Mouse (Mus musculus): ENCODE measurements around the gene Rpp25l. TPM values are rescaled to one million over a fixed set of nuclear protein-coding genes. Genes with fewer than 3 reads are reported as not detected.

Gene Rpp25l
- polyA plus RNA-seq, 1 experiment: 60.3 TPM

- no peak overlapping the region for H3ac ChIP-seq (ENCODE audit: control insufficient read depth, insufficient read length, low read depth)
- H3K79me3 ChIP-seq (ENCODE audit: low read depth): no peaks in the 10 kb centered on the region
- peaks cover 29% of the 10 kb centered on the region for H3K27me3 ChIP-seq (ENCODE audit: control insufficient read depth, insufficient read depth, insufficient read length)
- no peak for TF ChIP-seq CTCF (IDR thresholded peaks at IDR 0.05; ENCODE audit: control insufficient read depth, insufficient read depth, insufficient read length)
- no peak for TF ChIP-seq MYOG (IDR thresholded peaks at IDR 0.05; ENCODE audit: control insufficient read depth, extremely low read depth, insufficient read length)
- no peak for TF ChIP-seq MAX (IDR thresholded peaks at IDR 0.05)
- TF ChIP-seq MYOD1 (IDR thresholded peaks at IDR 0.05; ENCODE audit: control insufficient read depth, insufficient read length, low read depth): no peak
- no peak for TF ChIP-seq USF1 (IDR thresholded peaks at IDR 0.05; ENCODE audit: low read depth)
- TF ChIP-seq CEBPB (IDR thresholded peaks at IDR 0.05; ENCODE audit: low read depth): no peak
- no peak for TF ChIP-seq FOSL1 (IDR thresholded peaks at IDR 0.05; ENCODE audit: insufficient read depth, low read length, poor library complexity, severe bottlenecking)
- H3K36me3 ChIP-seq (ENCODE audit: control insufficient read depth, insufficient read depth): no peaks in the 10 kb centered on the region
- no peaks in the 10 kb centered on the region for H3K79me2 ChIP-seq (ENCODE audit: control insufficient read depth, insufficient read depth)
- no peak overlapping the region for H3K4me3 ChIP-seq (ENCODE audit: insufficient read depth, poor library complexity, severe bottlenecking)
Measured at GRCm38 (mm10) chr4:41670836-41671235, 42.5 kb downstream of the Rpp25l start.

GRCm38 (mm10) chr4:41666646-41667045 is 46.7 kb downstream of the Rpp25l start:
- Histone ChIP-seq H3K4me3 (ENCODE audit: insufficient read depth, poor library complexity, severe bottlenecking) (no peak overlapping the region), H3K36me3 (ENCODE audit: control insufficient read depth, insufficient read depth) (no peaks in the 10 kb centered on the region), H3ac (ENCODE audit: control insufficient read depth, insufficient read length, low read depth) (no peak overlapping the region), H3K27me3 (ENCODE audit: control insufficient read depth, insufficient read depth, insufficient read length) (peaks cover 7% of the 10 kb centered on the region), H3K79me2 (ENCODE audit: control insufficient read depth, insufficient read depth) (no peaks in the 10 kb centered on the region), H3K79me3 (ENCODE audit: low read depth) (no peaks in the 10 kb centered on the region)
- no peak for TF ChIP-seq CEBPB (IDR thresholded peaks at IDR 0.05; ENCODE audit: low read depth)
- no peak for TF ChIP-seq FOSL1 (IDR thresholded peaks at IDR 0.05; ENCODE audit: insufficient read depth, low read length, poor library complexity, severe bottlenecking)
- no peak for TF ChIP-seq MAX (IDR thresholded peaks at IDR 0.05)
- no peak for TF ChIP-seq MYOD1 (IDR thresholded peaks at IDR 0.05; ENCODE audit: control insufficient read depth, insufficient read length, low read depth)
- no peak for TF ChIP-seq CTCF (IDR thresholded peaks at IDR 0.05; ENCODE audit: control insufficient read depth, insufficient read depth, insufficient read length)
- TF ChIP-seq USF1 (IDR thresholded peaks at IDR 0.05; ENCODE audit: low read depth): no peak

GRCm38 (mm10) chr4:41665009-41665675 is 48.2 kb downstream of the Rpp25l start:
- Histone ChIP-seq H3K79me2 (ENCODE audit: control insufficient read depth, insufficient read depth) (no peaks in the 10 kb centered on the region), H3K79me3 (ENCODE audit: low read depth) (no peaks in the 10 kb centered on the region), H3ac (ENCODE audit: control insufficient read depth, insufficient read length, low read depth) (no peak overlapping the region), H3K36me3 (ENCODE audit: control insufficient read depth, insufficient read depth) (no peaks in the 10 kb centered on the region), H3K27me3 (ENCODE audit: control insufficient read depth, insufficient read depth, insufficient read length) (peaks cover 4% of the 10 kb centered on the region), H3K4me3 (ENCODE audit: insufficient read depth, poor library complexity, severe bottlenecking) (no peak overlapping the region)
- TF ChIP-seq CTCF (IDR thresholded peaks at IDR 0.05; ENCODE audit: control insufficient read depth, insufficient read depth, insufficient read length): no peak
- TF ChIP-seq MYOD1 (IDR thresholded peaks at IDR 0.05; ENCODE audit: control insufficient read depth, insufficient read length, low read depth): no peak
- TF ChIP-seq USF1 (IDR thresholded peaks at IDR 0.05; ENCODE audit: low read depth): no peak
- no peak for TF ChIP-seq MAX (IDR thresholded peaks at IDR 0.05)
- TF ChIP-seq FOSL1 (IDR thresholded peaks at IDR 0.05; ENCODE audit: insufficient read depth, low read length, poor library complexity, severe bottlenecking): no peak
- no peak for TF ChIP-seq MYOG (IDR thresholded peaks at IDR 0.05; ENCODE audit: control insufficient read depth, extremely low read depth, insufficient read length)
- TF ChIP-seq CEBPB (IDR thresholded peaks at IDR 0.05; ENCODE audit: low read depth): no peak

GRCm38 (mm10) chr4:41664533-41664932 is 48.8 kb downstream of the Rpp25l start:
- H3K79me2 ChIP-seq (ENCODE audit: control insufficient read depth, insufficient read depth): no peaks in the 10 kb centered on the region
- no peaks in the 10 kb centered on the region for H3K27me3 ChIP-seq (ENCODE audit: control insufficient read depth, insufficient read depth, insufficient read length)
- H3K79me3 ChIP-seq (ENCODE audit: low read depth): no peaks in the 10 kb centered on the region
- H3K4me3 ChIP-seq (ENCODE audit: insufficient read depth, poor library complexity, severe bottlenecking): no peak overlapping the region
- TF ChIP-seq CEBPB (IDR thresholded peaks at IDR 0.05; ENCODE audit: low read depth): no peak
- no peak for TF ChIP-seq MYOD1 (IDR thresholded peaks at IDR 0.05; ENCODE audit: control insufficient read depth, insufficient read length, low read depth)
- no peak overlapping the region for H3ac ChIP-seq (ENCODE audit: control insufficient read depth, insufficient read length, low read depth)
- H3K36me3 ChIP-seq (ENCODE audit: control insufficient read depth, insufficient read depth): no peaks in the 10 kb centered on the region

DNA sequence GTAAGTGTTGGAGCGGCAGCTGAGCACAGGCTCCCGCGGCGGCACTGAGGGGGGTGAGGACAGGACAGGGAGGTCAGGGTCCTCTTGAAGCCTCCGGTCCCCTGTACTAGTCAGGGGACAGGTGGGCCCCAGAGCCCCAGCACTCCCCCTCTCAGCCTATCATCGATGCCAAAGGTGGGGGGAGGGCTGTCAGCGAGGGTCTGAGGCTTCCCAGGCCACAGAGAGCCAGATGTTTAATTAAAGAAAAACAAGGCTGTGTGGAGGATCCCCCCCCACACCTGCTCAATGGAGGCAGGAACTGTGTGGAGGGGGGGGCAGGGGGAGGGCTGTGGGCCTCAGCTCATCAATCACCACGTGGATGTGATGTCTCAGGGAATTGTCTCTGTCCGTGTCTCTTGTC is 49.7 kb downstream of the Rpp25l start:
- Histone ChIP-seq H3K4me3 (ENCODE audit: insufficient read depth, poor library complexity, severe bottlenecking) (no peak overlapping the region), H3ac (ENCODE audit: control insufficient read depth, insufficient read length, low read depth) (no peak overlapping the region), H3K79me2 (ENCODE audit: control insufficient read depth, insufficient read depth) (no peaks in the 10 kb centered on the region), H3K27me3 (ENCODE audit: control insufficient read depth, insufficient read depth, insufficient read length) (no peaks in the 10 kb centered on the region), H3K79me3 (ENCODE audit: low read depth) (no peaks in the 10 kb centered on the region), H3K36me3 (ENCODE audit: control insufficient read depth, insufficient read depth) (no peaks in the 10 kb centered on the region)
- TF ChIP-seq CTCF (IDR thresholded peaks at IDR 0.05; ENCODE audit: control insufficient read depth, insufficient read depth, insufficient read length) (no peak), FOSL1 (IDR thresholded peaks at IDR 0.05; ENCODE audit: insufficient read depth, low read length, poor library complexity, severe bottlenecking) (no peak), MAX (IDR thresholded peaks at IDR 0.05) (no peak), CEBPB (IDR thresholded peaks at IDR 0.05; ENCODE audit: low read depth) (no peak), USF1 (IDR thresholded peaks at IDR 0.05; ENCODE audit: low read depth) (no peak), MYOD1 (IDR thresholded peaks at IDR 0.05; ENCODE audit: control insufficient read depth, insufficient read length, low read depth) (no peak), MYOG (IDR thresholded peaks at IDR 0.05; ENCODE audit: control insufficient read depth, extremely low read depth, insufficient read length) (no peak)

DNA sequence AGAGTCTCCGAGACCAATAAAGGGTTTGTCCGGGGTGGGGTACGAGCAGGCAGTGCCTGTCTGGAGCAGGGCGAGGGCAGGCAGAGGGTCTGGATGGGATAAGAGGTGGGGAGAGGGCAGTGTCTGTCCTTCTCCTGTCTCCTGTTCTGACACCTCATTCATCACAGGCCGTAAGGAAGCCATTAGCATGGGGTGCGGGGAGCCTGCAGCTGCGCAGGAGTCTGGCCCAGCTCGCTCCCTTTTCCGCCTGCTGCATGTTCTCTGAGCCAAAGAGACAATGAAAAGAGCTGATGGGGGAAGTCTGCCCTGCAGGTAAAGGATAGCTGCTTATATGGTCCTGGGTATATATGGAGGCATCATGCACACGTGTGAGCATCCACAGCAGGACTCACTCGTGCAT is 50.6 kb downstream of the Rpp25l start:
- Histone ChIP-seq H3K36me3 (ENCODE audit: control insufficient read depth, insufficient read depth) (no peaks in the 10 kb centered on the region), H3K79me3 (ENCODE audit: low read depth) (no peaks in the 10 kb centered on the region), H3K79me2 (ENCODE audit: control insufficient read depth, insufficient read depth) (no peaks in the 10 kb centered on the region), H3K27me3 (ENCODE audit: control insufficient read depth, insufficient read depth, insufficient read length) (peaks cover 4% of the 10 kb centered on the region), H3K4me3 (ENCODE audit: insufficient read depth, poor library complexity, severe bottlenecking) (no peak overlapping the region), H3ac (ENCODE audit: control insufficient read depth, insufficient read length, low read depth) (no peak overlapping the region)
- TF ChIP-seq FOSL1 (IDR thresholded peaks at IDR 0.05; ENCODE audit: insufficient read depth, low read length, poor library complexity, severe bottlenecking) (no peak), MYOG (IDR thresholded peaks at IDR 0.05; ENCODE audit: control insufficient read depth, extremely low read depth, insufficient read length) (no peak), MYOD1 (IDR thresholded peaks at IDR 0.05; ENCODE audit: control insufficient read depth, insufficient read length, low read depth) (no peak), CEBPB (IDR thresholded peaks at IDR 0.05; ENCODE audit: low read depth) (no peak), CTCF (IDR thresholded peaks at IDR 0.05; ENCODE audit: control insufficient read depth, insufficient read depth, insufficient read length) (no peak), MAX (IDR thresholded peaks at IDR 0.05) (no peak), USF1 (IDR thresholded peaks at IDR 0.05; ENCODE audit: low read depth) (no peak)

Data from C2C12 (cell line).